Comparison of ENCODE assay signal across 7 mouse cellular contexts in genomic region chr5:72816960-72817359, GRCm38 (mm10). TPM values are rescaled to one million over a fixed set of nuclear protein-coding genes. Genes with fewer than 3 reads are reported as not detected.
DNase-seq lines count a peak whose midpoint lies in the region; ATAC-seq and TF ChIP-seq lines count a peak whose summit lies in the region.
"Not testable (repeated sequence)": the region's sequence is repeated elsewhere in the genome, so short reads cannot be mapped to it uniquely, and the experiment has no call there.

No protein-coding gene starts in this region.

- TF ChIP-seq POLR2A in bone marrow macrophage, adult 2 months (IDR thresholded peaks at IDR 0.05; ENCODE audit: borderline replicate concordance, low read depth, low read length), result not testable (repeated sequence)

- TF ChIP-seq CTCF in bone marrow macrophage, adult 2 months (IDR thresholded peaks at IDR 0.05; ENCODE audit: low read depth, low read length), result not testable (repeated sequence)

- not testable (repeated sequence) for H3K36me3 ChIP-seq in hindbrain, embryonic 14.5 days (replicated peaks; ENCODE audit: control insufficient read depth, insufficient read depth); kidney, embryonic 15.5 days; limb, embryonic 10.5 days; midbrain, embryonic 10.5 days; neural tube, embryonic 11.5 days (ENCODE audit: control insufficient read depth, insufficient read depth, low read length)

- H3K4me3 ChIP-seq in bone marrow macrophage, adult 2 months (ENCODE audit: insufficient read depth, low read length); hindbrain, embryonic 14.5 days (replicated peaks; ENCODE audit: low read length); kidney, embryonic 15.5 days (replicated peaks); limb, embryonic 10.5 days; midbrain, embryonic 10.5 days; neural tube, embryonic 11.5 days (ENCODE audit: low read depth, low read length): not testable (repeated sequence)

- H3K27me3 ChIP-seq in hindbrain, embryonic 14.5 days (ENCODE audit: control insufficient read depth, insufficient read depth, low read length); kidney, embryonic 15.5 days; limb, embryonic 10.5 days (ENCODE audit: low read depth, poor library complexity, severe bottlenecking); midbrain, embryonic 10.5 days (ENCODE audit: low read depth, poor library complexity, severe bottlenecking); neural tube, embryonic 11.5 days (ENCODE audit: control insufficient read depth, insufficient read depth, low read length): not testable (repeated sequence)

- H3K4me2 ChIP-seq in hindbrain, embryonic 14.5 days (replicated peaks), result 0 out of 2 replicates have a peak overlapping the region, but pooled peaks have one; percentile 12
- H3K4me2 ChIP-seq in kidney, embryonic 15.5 days; neural tube, embryonic 11.5 days (ENCODE audit: low read depth): not testable (repeated sequence)

- DNase-seq in embryo, embryonic 9.5 days (ENCODE audit: extremely low spot score), result peak; percentile 34
- not testable (repeated sequence) for DNase-seq in hindbrain, embryonic 14.5 days (ENCODE audit: low spot score); limb, embryonic 10.5 days (ENCODE audit: low spot score); midbrain, embryonic 10.5 days (ENCODE audit: low spot score)
- peak; percentile 26 for DNase-seq in neural tube, embryonic 11.5 days (ENCODE audit: low spot score)

- peak; percentile 53 for ATAC-seq in hindbrain, embryonic 14.5 days (ENCODE audit: low FRiP score)
- not testable (repeated sequence) for ATAC-seq in kidney, embryonic 15.5 days (replicated peaks; ENCODE audit: low FRiP score)
- ATAC-seq in neural tube, embryonic 11.5 days (ENCODE audit: insufficient read depth, low FRiP score, low TSS enrichment), result peak; percentile 56

- H3K9ac ChIP-seq in hindbrain, embryonic 14.5 days; kidney, embryonic 15.5 days; neural tube, embryonic 11.5 days (ENCODE audit: low read length): not testable (repeated sequence)

- H3K9me3 ChIP-seq in hindbrain, embryonic 14.5 days (ENCODE audit: control insufficient read depth, low read length); kidney, embryonic 15.5 days (replicated peaks); limb, embryonic 10.5 days (replicated peaks); midbrain, embryonic 10.5 days (replicated peaks); neural tube, embryonic 11.5 days (ENCODE audit: control insufficient read depth, low read length): not testable (repeated sequence)

- H3K27ac ChIP-seq in bone marrow macrophage, adult 2 months (ENCODE audit: insufficient read depth, low read depth, low read length), result peak overlapping the region; percentile 74
- not testable (repeated sequence) for H3K27ac ChIP-seq in hindbrain, embryonic 14.5 days; neural tube, embryonic 11.5 days (ENCODE audit: low read depth, low read length)
- 0 out of 2 replicates have a peak overlapping the region, but pooled peaks have one; percentile 18 for H3K27ac ChIP-seq in kidney, embryonic 15.5 days
- H3K27ac ChIP-seq in limb, embryonic 10.5 days, result peak overlapping the region; percentile 57; the same call in 1 of the 2 replicates
- 0 out of 2 replicates have a peak overlapping the region, but pooled peaks have one; percentile 33 for H3K27ac ChIP-seq in midbrain, embryonic 10.5 days (replicated peaks)

- WGBS in hindbrain, embryonic 14.5 days, result 60% methylated on average over 7 of the region's 7 CpGs
- 51% methylated on average over 7 of the region's 7 CpGs for WGBS in kidney, embryonic 15.5 days
- WGBS in limb, embryonic 10.5 days, result 63% methylated on average over 7 of the region's 7 CpGs
- 65% methylated on average over 7 of the region's 7 CpGs for WGBS in midbrain, embryonic 10.5 days
- WGBS in neural tube, embryonic 11.5 days, result 55% methylated on average over 5 of the region's 7 CpGs

- peaks cover 69% of the 10 kb centered on the region for H3K4me1 ChIP-seq in bone marrow macrophage, adult 2 months (ENCODE audit: control insufficient read depth, insufficient read depth, low read length)
- not testable (repeated sequence) for H3K4me1 ChIP-seq in hindbrain, embryonic 14.5 days (replicated peaks; ENCODE audit: control insufficient read depth, insufficient read depth, low read length); neural tube, embryonic 11.5 days (ENCODE audit: control insufficient read depth, insufficient read depth, low read length)
- peaks cover 29% of the 10 kb centered on the region for H3K4me1 ChIP-seq in kidney, embryonic 15.5 days
- H3K4me1 ChIP-seq in limb, embryonic 10.5 days, result peaks cover 19% of the 10 kb centered on the region
- peaks cover 15% of the 10 kb centered on the region for H3K4me1 ChIP-seq in midbrain, embryonic 10.5 days

RNA-seq across cellular contexts. Expression of gene Tec, which starts 51.3 kb away (rescaled TPM):
- polyA plus RNA-seq in bone marrow macrophage, adult 2 months (2012; ENCODE audit: insufficient read depth, insufficient read length, missing spikeins), result 68.4 and 71.7 TPM in 2 replicates
- 7.6 and 8.8 TPM in 2 replicates for polyA plus RNA-seq in hindbrain, embryonic 14.5 days (2014; fragmentation: Nextera tagmentation; extraction: Ambion mirVana)
- 8.4 and 8.6 TPM in 2 replicates for polyA plus RNA-seq in kidney, embryonic 15.5 days (2015; fragmentation: Nextera tagmentation; extraction: Ambion mirVana)
- polyA plus RNA-seq in limb, embryonic 10.5 days (2016; fragmentation: Nextera tagmentation; extraction: Ambion mirVana), result 2.8 and 3.1 TPM in 2 replicates
- 3.2 and 4.6 TPM in 2 replicates for polyA plus RNA-seq in midbrain, embryonic 10.5 days (2016; fragmentation: Nextera tagmentation; extraction: Ambion mirVana)
- 6.8 and 7.8 TPM in 2 replicates for polyA plus RNA-seq in neural tube, embryonic 11.5 days (2014; fragmentation: Nextera tagmentation; extraction: Ambion mirVana)
